Mouse (Mus musculus): ENCODE data around the gene Prkar1b. TPM values are rescaled to one million over a fixed set of nuclear protein-coding genes. Genes with fewer than 3 reads are reported as not detected.

Prkar1b gene
- polyA plus RNA-seq, 1 experiment from 2014 or later: 8.4 TPM

DNA sequence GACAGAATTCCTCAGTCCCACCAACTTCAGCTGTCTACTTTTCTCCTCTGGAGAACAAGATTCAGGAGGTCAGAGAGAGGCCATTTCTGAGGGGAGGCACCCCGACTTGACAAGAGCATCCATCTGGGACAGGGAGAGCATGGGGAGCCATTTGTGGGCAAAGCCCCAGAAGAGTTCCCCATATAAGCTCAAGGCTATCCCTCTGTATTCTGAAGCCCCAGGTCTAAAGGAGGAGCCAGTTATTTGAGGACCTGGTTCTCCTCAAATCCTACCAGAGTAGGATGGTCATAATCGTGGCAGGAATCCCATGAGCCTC lies 30.9 kb downstream of the Prkar1b start:
- WGBS: 60% methylated on average over 2 of the region's 2 CpGs
- no peak overlapping the region for H3K27ac ChIP-seq (ENCODE audit: low read length)

DNA sequence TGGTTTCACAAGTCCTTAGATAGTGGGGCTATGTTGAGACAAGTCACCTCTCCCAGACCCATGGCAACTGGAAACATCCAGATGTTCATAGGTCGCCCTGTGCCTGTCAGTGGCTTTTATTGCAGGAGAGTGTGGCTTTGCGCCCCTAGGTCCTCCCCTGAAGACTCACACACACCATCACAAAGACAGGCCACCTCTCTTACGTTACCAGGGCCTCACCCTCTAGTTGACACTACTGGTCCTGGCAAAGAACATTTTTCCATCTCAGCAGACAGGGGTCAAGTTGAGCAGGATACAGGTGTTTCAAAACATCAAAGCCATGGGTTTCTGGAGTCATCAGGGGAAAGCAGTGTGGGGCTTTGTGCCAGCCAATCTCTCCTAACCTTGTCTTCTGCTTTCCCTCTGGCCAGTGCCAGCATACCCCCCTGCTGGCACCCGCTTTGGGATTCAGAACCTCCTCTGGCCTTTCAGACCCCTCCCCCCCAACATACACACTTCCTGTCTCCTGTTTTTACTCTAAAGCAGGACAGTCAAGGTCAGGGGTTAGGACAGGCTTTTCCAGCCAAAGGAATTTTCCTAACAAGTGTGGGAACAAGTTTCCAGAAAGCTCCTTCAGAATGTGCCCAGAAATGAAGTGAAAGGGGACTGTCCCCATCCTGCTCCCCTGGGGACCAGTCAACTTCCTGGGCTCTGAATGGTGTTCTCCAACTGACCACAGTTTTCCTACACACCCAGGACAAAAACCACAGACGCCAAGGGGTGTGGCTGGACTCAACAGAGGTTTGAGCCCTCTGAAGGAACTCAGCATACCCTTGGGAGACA lies 31.5 kb downstream of the Prkar1b start:
- Histone ChIP-seq H3K9me3 (replicated peaks; ENCODE audit: control insufficient read depth, low read length) (no peaks in the 10 kb centered on the region; the same call in 1 of the 2 replicates), H3K27me3 (ENCODE audit: control insufficient read depth, insufficient read depth, low read length) (no peaks in the 10 kb centered on the region), H3K27ac (ENCODE audit: low read length) (no peak overlapping the region), H3K9ac (ENCODE audit: low read length) (no peak overlapping the region), H3K36me3 (ENCODE audit: control insufficient read depth, insufficient read depth) (no peaks in the 10 kb centered on the region), H3K4me2 (ENCODE audit: low read depth, low read length) (no peak overlapping the region), H3K4me1 (ENCODE audit: control insufficient read depth, insufficient read depth, low read length) (no peaks in the 10 kb centered on the region), H3K4me3 (ENCODE audit: low read length) (no peak overlapping the region)
- 65% methylated on average over 5 of the region's 5 CpGs for WGBS
- peak; percentile 58; the same call in 1 of the 2 replicates for ATAC-seq (replicated peaks; ENCODE audit: extremely low read depth, insufficient read depth, low FRiP score)

More for the DNA sequence above, 30.9 kb downstream of the Prkar1b start:
- H3K36me3 ChIP-seq (ENCODE audit: control insufficient read depth, insufficient read depth): no peaks in the 10 kb centered on the region
- H3K9me3 ChIP-seq (replicated peaks; ENCODE audit: control insufficient read depth, low read length): no peaks in the 10 kb centered on the region; the same call in 1 of the 2 replicates
- ATAC-seq (replicated peaks; ENCODE audit: extremely low read depth, insufficient read depth, low FRiP score): no peak
- no peak overlapping the region for H3K9ac ChIP-seq (ENCODE audit: low read length)
- H3K4me1 ChIP-seq (ENCODE audit: control insufficient read depth, insufficient read depth, low read length): no peaks in the 10 kb centered on the region
- H3K4me2 ChIP-seq (ENCODE audit: low read depth, low read length): no peak overlapping the region
- no peaks in the 10 kb centered on the region for H3K27me3 ChIP-seq (ENCODE audit: control insufficient read depth, insufficient read depth, low read length)
- H3K4me3 ChIP-seq (ENCODE audit: low read length): no peak overlapping the region

DNA sequence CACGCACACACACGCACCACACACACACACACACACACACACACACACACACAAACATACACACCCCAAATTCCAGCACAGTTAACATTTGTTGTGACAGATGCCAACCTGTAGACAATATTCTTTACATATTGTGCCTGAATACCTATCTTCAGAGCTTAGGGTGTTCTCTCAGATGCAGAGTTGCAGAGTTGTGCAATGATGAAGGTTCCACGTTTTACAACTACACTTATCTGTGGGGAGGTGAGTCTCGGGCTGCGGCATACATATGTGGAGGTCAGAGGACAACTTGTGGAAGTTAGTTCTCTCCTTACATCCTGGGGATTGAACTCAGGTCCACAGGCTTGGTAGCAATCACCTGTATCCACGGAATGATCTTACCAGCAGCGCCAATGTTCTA lies 34.3 kb downstream of the Prkar1b start:
- no peak for ATAC-seq (replicated peaks; ENCODE audit: extremely low read depth, insufficient read depth, low FRiP score)
- WGBS: 89% methylated on average over 7 of the region's 7 CpGs
- Histone ChIP-seq H3K9ac (ENCODE audit: low read length) (no peak overlapping the region), H3K9me3 (replicated peaks; ENCODE audit: control insufficient read depth, low read length) (no peaks in the 10 kb centered on the region), H3K36me3 (ENCODE audit: control insufficient read depth, insufficient read depth) (no peaks in the 10 kb centered on the region), H3K4me1 (ENCODE audit: control insufficient read depth, insufficient read depth, low read length) (no peaks in the 10 kb centered on the region), H3K27me3 (ENCODE audit: control insufficient read depth, insufficient read depth, low read length) (no peaks in the 10 kb centered on the region), H3K4me3 (ENCODE audit: low read length) (no peak overlapping the region), H3K27ac (ENCODE audit: low read length) (no peak overlapping the region), H3K4me2 (ENCODE audit: low read depth, low read length) (no peak overlapping the region)

DNA sequence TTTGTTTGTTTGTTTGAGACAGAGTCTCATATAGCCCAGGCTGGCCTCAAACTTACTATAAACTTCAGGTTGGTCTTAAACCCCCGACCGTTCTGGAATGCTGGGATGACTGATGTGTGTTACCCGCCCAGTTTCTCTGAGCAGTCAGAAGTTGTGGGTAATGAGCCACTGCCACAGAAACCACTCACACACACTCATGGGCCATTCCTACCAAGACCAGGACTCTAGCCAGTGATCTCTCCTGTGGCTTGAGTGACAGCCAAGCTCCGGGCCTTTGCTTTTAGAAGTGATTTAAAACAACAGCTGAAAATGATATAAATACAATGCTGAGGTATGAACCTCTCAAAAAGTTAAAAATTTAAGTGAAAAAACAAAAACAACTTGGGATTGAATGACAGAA lies 34.9 kb downstream of the Prkar1b start:
- no peaks in the 10 kb centered on the region for H3K4me1 ChIP-seq (ENCODE audit: control insufficient read depth, insufficient read depth, low read length)
- WGBS: 76% methylated on average over 4 of the region's 4 CpGs
- H3K4me2 ChIP-seq (ENCODE audit: low read depth, low read length): no peak overlapping the region
- H3K36me3 ChIP-seq (ENCODE audit: control insufficient read depth, insufficient read depth): no peaks in the 10 kb centered on the region
- H3K9ac ChIP-seq (ENCODE audit: low read length): no peak overlapping the region
- no peak overlapping the region for H3K27ac ChIP-seq (ENCODE audit: low read length)
- no peak for ATAC-seq (replicated peaks; ENCODE audit: extremely low read depth, insufficient read depth, low FRiP score)
- no peak overlapping the region for H3K4me3 ChIP-seq (ENCODE audit: low read length)
- H3K9me3 ChIP-seq (replicated peaks; ENCODE audit: control insufficient read depth, low read length): no peaks in the 10 kb centered on the region
- no peaks in the 10 kb centered on the region for H3K27me3 ChIP-seq (ENCODE audit: control insufficient read depth, insufficient read depth, low read length)

DNA sequence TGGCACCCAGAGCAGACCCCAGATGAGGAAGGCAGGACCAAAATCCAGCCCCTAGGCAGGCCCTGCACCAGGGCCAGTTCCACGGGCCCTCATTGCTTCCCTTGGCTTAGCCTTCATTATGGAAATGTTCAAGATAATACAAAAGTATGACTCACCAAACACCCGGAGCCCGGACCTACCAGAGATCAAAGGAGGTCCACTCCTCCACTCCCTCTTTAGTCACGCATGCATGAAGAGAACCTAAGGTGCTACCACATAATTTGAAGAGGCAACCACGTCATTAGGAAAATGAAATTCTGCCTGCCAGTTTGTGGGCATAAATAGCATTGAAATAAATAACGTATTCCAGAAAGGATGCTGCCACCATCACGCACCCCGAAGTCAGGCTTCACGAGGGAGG lies 37.4 kb downstream of the Prkar1b start:
- H3K9me3 ChIP-seq (replicated peaks; ENCODE audit: control insufficient read depth, low read length): no peaks in the 10 kb centered on the region
- no peak overlapping the region for H3K9ac ChIP-seq (ENCODE audit: low read length)
- no peaks in the 10 kb centered on the region for H3K4me1 ChIP-seq (ENCODE audit: control insufficient read depth, insufficient read depth, low read length)
- WGBS: 63% methylated on average over 9 of the region's 9 CpGs
- no peak overlapping the region for H3K4me2 ChIP-seq (ENCODE audit: low read depth, low read length)
- no peak overlapping the region for H3K27ac ChIP-seq (ENCODE audit: low read length)
- no peaks in the 10 kb centered on the region; the same call in 1 of the 2 replicates for H3K27me3 ChIP-seq (ENCODE audit: control insufficient read depth, insufficient read depth, low read length)
- ATAC-seq (replicated peaks; ENCODE audit: extremely low read depth, insufficient read depth, low FRiP score): no peak
- H3K36me3 ChIP-seq (ENCODE audit: control insufficient read depth, insufficient read depth): no peaks in the 10 kb centered on the region
- no peak overlapping the region for H3K4me3 ChIP-seq (ENCODE audit: low read length)

DNA sequence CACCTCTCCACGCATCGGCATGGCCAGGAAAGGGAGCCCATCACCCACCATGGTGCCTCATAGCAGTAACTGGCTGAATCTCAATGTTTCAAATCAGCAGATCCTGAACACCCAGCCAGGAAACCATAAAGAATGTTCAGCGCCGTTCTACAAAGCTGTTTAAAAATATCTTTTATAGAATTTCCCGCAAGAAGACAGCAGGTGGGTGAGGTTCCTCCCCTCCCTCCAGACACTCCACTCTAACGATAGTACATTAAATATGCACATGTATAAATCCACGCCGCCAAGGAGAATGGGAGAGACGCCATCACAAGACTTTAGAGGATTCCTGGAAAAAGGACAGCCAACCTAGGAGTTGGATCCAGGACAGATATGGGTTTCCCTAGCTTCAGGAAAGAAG lies 37.8 kb downstream of the Prkar1b start:
- H3K4me2 ChIP-seq (ENCODE audit: low read depth, low read length): no peak overlapping the region
- H3K27me3 ChIP-seq (ENCODE audit: control insufficient read depth, insufficient read depth, low read length): no peaks in the 10 kb centered on the region; the same call in 1 of the 2 replicates
- H3K27ac ChIP-seq (ENCODE audit: low read length): no peak overlapping the region
- no peak overlapping the region for H3K9ac ChIP-seq (ENCODE audit: low read length)
- no peaks in the 10 kb centered on the region for H3K36me3 ChIP-seq (ENCODE audit: control insufficient read depth, insufficient read depth)
- H3K4me3 ChIP-seq (ENCODE audit: low read length): no peak overlapping the region
- ATAC-seq (replicated peaks; ENCODE audit: extremely low read depth, insufficient read depth, low FRiP score): no peak
- no peaks in the 10 kb centered on the region for H3K4me1 ChIP-seq (ENCODE audit: control insufficient read depth, insufficient read depth, low read length)
- WGBS: 65% methylated on average over 9 of the region's 9 CpGs
- H3K9me3 ChIP-seq (replicated peaks; ENCODE audit: control insufficient read depth, low read length): no peaks in the 10 kb centered on the region

DNA sequence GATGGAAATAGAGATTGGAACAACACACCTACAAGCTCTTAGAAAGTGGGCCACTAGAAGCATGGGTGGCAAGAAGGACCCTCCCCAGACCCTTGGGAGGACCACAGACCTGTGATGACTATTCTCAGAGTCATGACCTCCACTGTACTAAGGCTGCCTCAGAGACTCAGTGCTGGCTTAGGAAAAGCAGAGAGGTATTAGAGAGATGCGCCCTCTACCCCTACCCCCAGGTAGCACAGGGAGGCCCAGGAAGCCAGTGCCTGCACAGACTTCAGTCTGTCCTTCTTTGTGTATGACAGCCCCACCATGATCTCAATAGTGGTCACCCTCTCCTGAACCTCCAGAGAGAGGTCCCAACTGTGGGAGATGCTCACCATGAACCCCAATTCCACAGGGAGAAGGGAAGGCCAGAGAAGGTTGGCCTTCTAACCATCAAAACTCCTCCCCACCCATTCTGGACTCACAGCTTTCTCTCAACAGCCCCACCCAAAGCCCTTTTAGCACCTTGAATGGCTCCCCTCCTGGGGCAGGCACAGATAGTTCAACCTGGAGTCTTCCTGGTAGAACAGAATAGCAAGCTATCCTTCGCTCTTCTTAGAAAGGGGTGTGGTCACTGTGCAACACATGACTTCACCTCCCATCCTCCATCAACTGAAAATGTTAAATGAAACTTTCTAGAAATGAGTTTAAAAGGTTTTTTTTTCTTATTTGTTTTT lies 39.5 kb downstream of the Prkar1b start:
- no peak overlapping the region for H3K4me2 ChIP-seq (ENCODE audit: low read depth, low read length)
- H3K27ac ChIP-seq (ENCODE audit: low read length): no peak overlapping the region
- no peaks in the 10 kb centered on the region for H3K9me3 ChIP-seq (replicated peaks; ENCODE audit: control insufficient read depth, low read length)
- ATAC-seq (replicated peaks; ENCODE audit: extremely low read depth, insufficient read depth, low FRiP score): no peak
- no peaks in the 10 kb centered on the region for H3K4me1 ChIP-seq (ENCODE audit: control insufficient read depth, insufficient read depth, low read length)
- H3K27me3 ChIP-seq (ENCODE audit: control insufficient read depth, insufficient read depth, low read length): no peaks in the 10 kb centered on the region; the same call in 1 of the 2 replicates
- no peak overlapping the region for H3K9ac ChIP-seq (ENCODE audit: low read length)
- H3K36me3 ChIP-seq (ENCODE audit: control insufficient read depth, insufficient read depth): no peaks in the 10 kb centered on the region
- 83% methylated on average over 2 of the region's 2 CpGs for WGBS
- H3K4me3 ChIP-seq (ENCODE audit: low read length): no peak overlapping the region

DNA sequence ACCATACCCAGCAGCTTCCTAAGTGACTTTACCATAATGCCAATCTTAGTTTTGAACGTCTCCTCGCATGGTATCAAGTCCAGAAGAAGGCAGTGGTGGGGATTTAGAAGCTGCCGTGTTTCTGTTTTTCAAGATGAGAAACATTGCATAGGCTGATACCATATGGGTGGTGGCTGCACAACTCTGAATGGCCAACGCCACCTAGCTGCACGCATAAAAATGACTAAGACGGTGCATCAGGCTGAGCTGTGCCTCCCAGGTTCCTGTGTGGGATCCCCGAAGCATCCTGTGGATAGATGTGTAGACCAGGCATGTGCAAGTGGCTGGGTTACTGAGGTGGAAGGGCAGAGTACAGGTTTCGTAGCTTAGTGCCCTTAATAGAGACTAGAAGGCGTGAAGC lies 42.0 kb downstream of the Prkar1b start:
- H3K9me3 ChIP-seq (replicated peaks; ENCODE audit: control insufficient read depth, low read length): no peaks in the 10 kb centered on the region; the same call in 1 of the 2 replicates
- no peaks in the 10 kb centered on the region for H3K4me1 ChIP-seq (ENCODE audit: control insufficient read depth, insufficient read depth, low read length)
- ATAC-seq (replicated peaks; ENCODE audit: extremely low read depth, insufficient read depth, low FRiP score): no peak
- no peak overlapping the region for H3K4me2 ChIP-seq (ENCODE audit: low read depth, low read length)
- WGBS: 65% methylated on average over 9 of the region's 9 CpGs
- H3K9ac ChIP-seq (ENCODE audit: low read length): no peak overlapping the region
- H3K27ac ChIP-seq (ENCODE audit: low read length): no peak overlapping the region
- H3K27me3 ChIP-seq (ENCODE audit: control insufficient read depth, insufficient read depth, low read length): no peaks in the 10 kb centered on the region; the same call in 1 of the 2 replicates
- H3K36me3 ChIP-seq (ENCODE audit: control insufficient read depth, insufficient read depth): no peaks in the 10 kb centered on the region
- no peak overlapping the region for H3K4me3 ChIP-seq (ENCODE audit: low read length)

DNA sequence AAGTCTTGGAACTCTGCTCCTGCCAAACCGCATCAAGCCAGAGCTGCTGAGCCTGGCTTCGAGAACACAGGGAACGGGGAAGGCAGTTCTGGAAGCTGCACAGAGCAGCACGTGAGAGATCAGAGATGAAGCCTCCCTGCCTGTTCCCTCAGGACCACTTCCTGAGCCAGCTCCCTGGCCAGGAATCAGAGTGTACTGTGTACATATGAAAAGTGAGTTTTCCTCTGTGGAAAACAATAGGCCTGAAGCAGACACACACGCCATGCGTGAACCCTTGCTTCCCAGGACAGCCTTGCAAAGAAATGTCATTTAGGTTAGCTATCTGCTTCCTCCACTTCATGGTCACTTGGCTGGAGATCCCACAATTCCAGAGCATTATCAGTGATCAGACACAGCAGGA lies 48.0 kb downstream of the Prkar1b start:
- Histone ChIP-seq H3K27ac (ENCODE audit: low read length) (0 out of 2 replicates have a peak overlapping the region, but pooled peaks have one; percentile 19), H3K27me3 (ENCODE audit: control insufficient read depth, insufficient read depth, low read length) (0 out of 2 replicates have a peak, but pooled peaks cover 4% of the 10 kb centered on the region), H3K36me3 (ENCODE audit: control insufficient read depth, insufficient read depth) (no peaks in the 10 kb centered on the region), H3K4me2 (ENCODE audit: low read depth, low read length) (no peak overlapping the region), H3K9ac (ENCODE audit: low read length) (no peak overlapping the region), H3K4me1 (ENCODE audit: control insufficient read depth, insufficient read depth, low read length) (peaks cover 25% of the 10 kb centered on the region), H3K4me3 (ENCODE audit: low read length) (no peak overlapping the region), H3K9me3 (replicated peaks; ENCODE audit: control insufficient read depth, low read length) (peaks cover 3% of the 10 kb centered on the region)
- WGBS: 41% methylated on average over 6 of the region's 6 CpGs
- peak; percentile 29; the same call in 1 of the 2 replicates for ATAC-seq (replicated peaks; ENCODE audit: extremely low read depth, insufficient read depth, low FRiP score)
